Mouse (Mus musculus) heart, embryonic 11.5 days (tissue): ENCODE data around the gene Rlbp1. TPM values are rescaled to one million over a fixed set of nuclear protein-coding genes. Genes with fewer than 3 reads are reported as not detected.
A peak's percentile ranks its signal among the peaks of the same experiment; 100 is the strongest.

Source experiments
- ATAC-seq: fragments of 200-750 bp; cut with Nextera tagmentation; replicated peaks from 2 replicates; pipeline ENCODE4 v1.8.0; 2017; ENCODE audit warnings: moderate library complexity; ENCODE audit not compliant: insufficient number of reproducible peaks, low FRiP score, low TSS enrichment
- H3K27ac ChIP-seq: fragments of 300-500 bp; sonication (generic); 2 replicates; pipeline ENCODE4 v1.5.1; 2014; ENCODE audit warnings: mild to moderate bottlenecking, low read depth, low read length
- H3K27me3 ChIP-seq: fragments of 300-500 bp; sonication (generic); 2 replicates; pipeline ENCODE4 v1.6.1; 2014; ENCODE audit warnings: mild to moderate bottlenecking, low read length, mixed read lengths; ENCODE audit not compliant: control insufficient read depth, insufficient read depth
- H3K36me3 ChIP-seq: fragments of 300-500 bp; sonication (generic); 2 replicates; pipeline ENCODE4 v1.6.1; 2014; ENCODE audit warnings: mild to moderate bottlenecking, low read length, moderate library complexity, mixed read lengths; ENCODE audit not compliant: control insufficient read depth, insufficient read depth
- H3K4me1 ChIP-seq: fragments of 300-500 bp; sonication (generic); 2 replicates; pipeline ENCODE4 v1.6.1; 2014; ENCODE audit warnings: low read length; ENCODE audit not compliant: control insufficient read depth, insufficient read depth
- H3K4me2 ChIP-seq: fragments of 300-500 bp; sonication (generic); 2 replicates; pipeline ENCODE4 v1.6.1; 2014; ENCODE audit warnings: mild to moderate bottlenecking, moderate library complexity
- H3K4me3 ChIP-seq: fragments of 300-500 bp; sonication (generic); 2 replicates; pipeline ENCODE4 v1.5.1; 2014; ENCODE audit warnings: low read depth, low read length
- H3K9ac ChIP-seq: fragments of 300-500 bp; sonication (generic); 2 replicates; pipeline ENCODE4 v1.6.1; 2014; ENCODE audit warnings: mild to moderate bottlenecking, low read depth, low read length, moderate library complexity
- H3K9me3 ChIP-seq: fragments of 300-500 bp; sonication (generic); replicated peaks from 2 replicates; pipeline ENCODE4 v1.6.1; 2016; ENCODE audit warnings: low read length; ENCODE audit not compliant: control insufficient read depth
- WGBS: fragments of 180-500 bp; shearing (Covaris S2); extraction: QIAGEN DNeasy Blood & Tissue Kit; methylation state at CpG from one replicate; pipeline ENCODE4 v1.1.7; 2014; ENCODE audit not compliant: insufficient replicate concordance; 5-methylcytosine and 5-hydroxymethylcytosine counted together
- polyA plus RNA-seq: library from polyadenylated mRNA; unstranded; fragments of >200 nt; fragmentation: Nextera tagmentation; extraction: Ambion mirVana; gene quantifications from 2 replicates; pipeline ENCODE4 v1.2.1, GENCODE M21; 2014

Rlbp1 gene
- polyA plus RNA-seq, 1 experiment from 2014 or later: 0.19 TPM

DNA sequence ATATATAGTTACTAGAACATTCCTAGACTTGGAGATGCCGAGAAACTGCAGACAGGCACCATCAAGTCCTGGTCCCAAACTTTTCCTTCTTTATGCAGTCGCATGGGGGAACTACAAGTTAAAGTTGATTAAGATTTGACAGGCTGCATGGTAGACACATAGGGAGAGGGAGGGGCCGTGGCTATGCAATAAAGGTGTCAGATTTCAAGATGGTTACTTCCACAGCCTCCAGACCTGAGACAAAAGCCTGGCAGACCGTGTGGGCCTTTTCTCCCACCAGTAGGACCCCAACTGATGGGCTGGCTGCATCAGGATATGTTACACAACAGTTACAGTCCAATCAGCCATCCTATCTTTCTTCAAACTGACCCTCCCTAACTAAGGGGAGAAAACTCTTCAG is 17.4 kb downstream of the Rlbp1 start:
- Histone ChIP-seq H3K27me3 (no peaks in the 10 kb centered on the region; the same call in 1 of the 2 replicates), H3K9me3 (no peaks in the 10 kb centered on the region), H3K9ac (no peak overlapping the region), H3K27ac (no peak overlapping the region), H3K4me2 (no peak overlapping the region), H3K36me3 (no peaks in the 10 kb centered on the region), H3K4me1 (no peaks in the 10 kb centered on the region), H3K4me3 (no peak overlapping the region)
- ATAC-seq: no peak
- 44% methylated on average over 4 of the region's 4 CpGs for WGBS

DNA sequence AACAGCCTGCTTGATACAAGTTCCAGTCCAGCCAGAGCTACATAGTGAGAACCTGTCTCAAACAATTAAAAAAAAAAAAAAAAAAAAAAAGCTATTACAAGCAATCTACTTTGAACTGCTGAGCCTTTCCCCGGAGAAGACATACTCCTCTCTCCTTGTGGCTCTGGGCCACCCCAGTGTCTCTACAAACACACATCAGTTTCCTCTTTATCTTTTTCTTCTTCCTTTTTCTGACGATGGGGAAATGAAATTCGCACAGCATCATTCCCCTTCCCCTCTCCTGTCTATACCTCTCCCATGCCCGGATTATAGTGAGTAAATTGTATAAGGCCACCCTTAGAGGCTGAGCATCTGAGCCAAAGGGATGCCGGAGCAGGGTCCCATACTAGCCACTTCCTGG is 18.2 kb downstream of the Rlbp1 start:
- Histone ChIP-seq H3K9me3 (no peaks in the 10 kb centered on the region), H3K27ac (no peak overlapping the region), H3K4me3 (no peak overlapping the region), H3K36me3 (no peaks in the 10 kb centered on the region), H3K9ac (no peak overlapping the region), H3K4me2 (no peak overlapping the region), H3K27me3 (peaks cover 3% of the 10 kb centered on the region; the same call in 1 of the 2 replicates), H3K4me1 (peaks cover 3% of the 10 kb centered on the region; the same call in 1 of the 2 replicates)
- ATAC-seq: no peak
- 78% methylated on average over 5 of the region's 5 CpGs for WGBS

DNA sequence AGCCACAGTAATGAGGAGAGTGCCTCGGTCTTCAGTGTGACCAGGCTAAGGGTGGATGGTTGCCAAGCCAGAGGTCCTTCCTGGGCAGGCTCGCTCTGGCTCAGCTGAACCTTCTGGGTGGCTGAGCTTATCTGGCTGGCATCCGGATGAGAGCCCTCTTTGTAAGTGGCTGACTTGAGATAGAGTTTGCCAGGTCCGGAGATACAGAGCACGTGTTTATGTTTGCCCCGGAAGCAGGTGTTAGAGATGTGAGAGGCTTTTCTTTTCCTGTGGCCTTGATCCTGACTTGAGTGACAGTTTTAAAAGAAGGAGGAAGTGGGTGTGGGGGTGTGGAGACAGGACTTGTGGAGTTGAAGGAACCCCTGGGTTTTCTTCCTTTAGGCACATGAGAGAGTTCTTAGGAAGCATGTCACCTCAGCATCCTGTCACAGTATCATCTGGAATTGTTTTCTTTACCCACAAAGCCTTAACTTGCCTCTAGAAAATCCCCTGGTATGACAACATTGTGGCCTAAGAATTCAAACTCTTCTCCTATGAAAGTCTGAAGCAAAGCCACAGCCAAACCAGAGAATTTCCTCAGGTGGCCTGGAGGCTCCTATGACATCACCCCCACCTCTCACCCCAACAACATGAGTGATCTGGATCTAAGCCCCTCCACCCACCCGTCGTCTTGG is 23.3 kb downstream of the Rlbp1 start:
- Histone ChIP-seq H3K27ac (peak overlapping the region; percentile 50; the same call in 1 of the 2 replicates), H3K4me2 (no peak overlapping the region), H3K27me3 (peaks cover 16% of the 10 kb centered on the region), H3K9me3 (no peaks in the 10 kb centered on the region), H3K4me1 (peaks cover 43% of the 10 kb centered on the region), H3K9ac (no peak overlapping the region), H3K36me3 (no peaks in the 10 kb centered on the region), H3K4me3 (no peak overlapping the region)
- 22% methylated on average over 8 of the region's 8 CpGs for WGBS
- no peak for ATAC-seq

- no peak overlapping the region for H3K9ac ChIP-seq
- peaks cover 50% of the 10 kb centered on the region for H3K4me1 ChIP-seq
- no peak overlapping the region; the same call in 1 of the 2 replicates for H3K27ac ChIP-seq
- WGBS: 81% methylated on average over 7 of the region's 7 CpGs
- H3K36me3 ChIP-seq: no peaks in the 10 kb centered on the region
- ATAC-seq: no peak
- H3K9me3 ChIP-seq: no peaks in the 10 kb centered on the region
- no peak overlapping the region for H3K4me2 ChIP-seq
- peaks cover 16% of the 10 kb centered on the region for H3K27me3 ChIP-seq
- no peak overlapping the region for H3K4me3 ChIP-seq
Observed at GRCm38 (mm10) chr7:79362830-79363229, 24.0 kb downstream of the Rlbp1 start.

DNA sequence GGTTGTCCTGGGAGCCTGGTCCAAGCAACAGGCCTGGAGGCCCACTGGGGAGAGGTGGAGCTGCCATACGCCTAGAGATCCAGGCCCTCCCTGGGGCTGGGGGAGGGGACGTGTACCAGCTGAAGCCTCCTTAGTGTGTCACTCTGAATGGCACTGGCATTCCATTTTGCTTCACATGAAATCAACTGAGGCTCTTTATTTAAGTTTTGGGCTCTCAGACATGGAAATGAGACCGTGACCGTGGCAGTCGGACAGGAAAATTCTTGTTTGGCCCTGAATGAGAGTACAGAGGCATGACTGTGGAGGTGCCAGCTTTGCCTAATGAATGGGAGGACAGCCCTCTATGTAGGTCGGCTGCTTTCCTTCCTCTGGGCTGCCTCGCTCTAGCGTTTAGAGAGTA is 24.6 kb downstream of the Rlbp1 start:
- H3K4me3 ChIP-seq: no peak overlapping the region
- 82% methylated on average over 8 of the region's 8 CpGs for WGBS

DNA sequence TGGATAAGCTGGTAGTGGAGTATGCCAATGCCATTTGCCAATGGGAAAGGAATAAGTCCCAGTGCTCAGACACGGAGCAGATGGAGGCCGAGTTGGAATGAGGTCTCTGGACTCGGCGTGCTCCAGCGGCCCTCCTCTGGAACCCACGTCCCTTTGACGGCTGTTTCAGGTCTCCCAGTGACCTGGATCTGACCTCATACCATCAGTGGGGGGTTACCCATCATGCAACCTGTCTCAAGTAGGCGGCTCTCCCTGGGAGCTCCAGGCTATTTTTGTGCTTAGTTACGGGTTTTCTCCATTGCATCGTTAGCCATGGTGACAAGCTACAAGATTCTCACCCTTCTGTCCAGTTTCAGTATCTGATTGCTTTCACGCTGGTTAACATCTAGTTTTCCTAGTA is 26.8 kb downstream of the Rlbp1 start:
- H3K36me3 ChIP-seq: 0 out of 2 replicates have a peak, but pooled peaks cover 2% of the 10 kb centered on the region
- no peak; the same call in 1 of the 2 replicates for ATAC-seq
- no peaks in the 10 kb centered on the region for H3K9me3 ChIP-seq
- H3K27ac ChIP-seq: peak overlapping the region; percentile 81
- 0 out of 2 replicates have a peak overlapping the region, but pooled peaks have one; percentile 46 for H3K9ac ChIP-seq
- peaks cover 53% of the 10 kb centered on the region for H3K4me1 ChIP-seq
- WGBS: 32% methylated on average over 11 of the region's 11 CpGs
- H3K4me2 ChIP-seq: peak overlapping the region; percentile 62
- peak overlapping the region; percentile 38 for H3K4me3 ChIP-seq
- peaks cover 22% of the 10 kb centered on the region for H3K27me3 ChIP-seq

More for the DNA sequence above, 24.6 kb downstream of the Rlbp1 start:
- H3K27ac ChIP-seq: no peak overlapping the region
- no peak for ATAC-seq
- peaks cover 53% of the 10 kb centered on the region for H3K4me1 ChIP-seq
- peaks cover 17% of the 10 kb centered on the region for H3K27me3 ChIP-seq
- no peaks in the 10 kb centered on the region for H3K9me3 ChIP-seq
- H3K36me3 ChIP-seq: no peaks in the 10 kb centered on the region
- no peak overlapping the region for H3K4me2 ChIP-seq
- H3K9ac ChIP-seq: no peak overlapping the region

DNA sequence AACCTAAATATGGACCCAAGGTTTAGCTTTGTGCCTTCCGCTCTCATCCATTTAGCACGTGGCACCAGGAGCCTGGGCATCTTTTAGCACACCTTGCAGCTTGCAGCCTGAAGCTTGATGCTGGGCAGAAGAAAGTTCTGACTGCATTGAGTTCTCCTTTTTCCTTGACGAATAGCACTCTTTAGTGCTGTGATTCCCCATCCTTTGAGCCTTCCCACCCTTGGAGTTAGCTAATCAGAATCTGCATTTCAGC is 27.7 kb downstream of the Rlbp1 start:
- WGBS: 41% methylated on average over 3 of the region's 3 CpGs
- H3K27ac ChIP-seq: peak overlapping the region; percentile 81
- H3K36me3 ChIP-seq: peaks cover 2% of the 10 kb centered on the region; the same call in 1 of the 2 replicates
- peak overlapping the region; percentile 62 for H3K4me2 ChIP-seq
- peaks cover 22% of the 10 kb centered on the region for H3K27me3 ChIP-seq
- peaks cover 53% of the 10 kb centered on the region for H3K4me1 ChIP-seq
- ATAC-seq: no peak
- no peak overlapping the region for H3K9ac ChIP-seq
- no peaks in the 10 kb centered on the region for H3K9me3 ChIP-seq
- peak overlapping the region; percentile 25; the same call in 1 of the 2 replicates for H3K4me3 ChIP-seq

- Histone ChIP-seq H3K9ac (no peak overlapping the region), H3K27me3 (peaks cover 21% of the 10 kb centered on the region), H3K4me2 (peak overlapping the region; percentile 62), H3K4me3 (peak overlapping the region; percentile 25; the same call in 1 of the 2 replicates), H3K4me1 (peaks cover 49% of the 10 kb centered on the region), H3K27ac (peak overlapping the region; percentile 81), H3K9me3 (no peaks in the 10 kb centered on the region), H3K36me3 (peaks cover 2% of the 10 kb centered on the region; the same call in 1 of the 2 replicates)
- ATAC-seq: peak; percentile 90
- WGBS: 10% methylated on average over 15 of the region's 15 CpGs
Observed at GRCm38 (mm10) chr7:79358350-79359182, 28.3 kb downstream of the Rlbp1 start.
